Mouse (Mus musculus): ENCODE data around the gene Chpf.

- TF ChIP-seq CTCF (IDR thresholded peaks at IDR 0.05; ENCODE audit: extremely low read depth, insufficient read length, insufficient replicate concordance, low read depth, low read length) (peak; percentile 31; the same call in 1 of the 2 replicates), POLR2A (IDR thresholded peaks at IDR 0.05; ENCODE audit: low read depth, low read length) (no peak)
Measured at GRCm38 (mm10) chr1:75456746-75457564, 22.2 kb downstream of the Chpf start.
